Mouse (Mus musculus): ENCODE results near the gene Tpst2. TPM values are rescaled to one million over a fixed set of nuclear protein-coding genes. Genes with fewer than 3 reads are reported as not detected.

Gene Tpst2
- polyA plus RNA-seq, 1 experiment from 2014 or later = 36.2 TPM

- H3K27ac ChIP-seq (ENCODE audit: low read depth) = no peak overlapping the region
- WGBS (ENCODE audit: insufficient replicate concordance) = 88% methylated on average over 6 of the region's 6 CpGs
- ATAC-seq (no peak), DNase-seq (no peak)
- peaks cover 23% of the 10 kb centered on the region for H3K4me1 ChIP-seq (ENCODE audit: insufficient read depth)
- H3K36me3 ChIP-seq (replicated peaks; ENCODE audit: insufficient read depth, low read length) = peaks cover 8% of the 10 kb centered on the region; the same call in 1 of the 2 replicates
- no peak for TF ChIP-seq CTCF (IDR thresholded peaks at IDR 0.05; ENCODE audit: low read depth)
- no peak for TF ChIP-seq EP300 (IDR thresholded peaks at IDR 0.05; ENCODE audit: low read depth)
- H3K4me3 ChIP-seq (ENCODE audit: low read depth, low read length) = no peak overlapping the region
- H3K9ac ChIP-seq (replicated peaks) = no peak overlapping the region
- H3K9me3 ChIP-seq (ENCODE audit: low read length) = no peaks in the 10 kb centered on the region
- no peaks in the 10 kb centered on the region for H3K27me3 ChIP-seq (ENCODE audit: insufficient read depth, low read length)
- H3K4me2 ChIP-seq (ENCODE audit: low read depth, low read length) = no peak overlapping the region
Observed at GRCm38 (mm10) chr5:112323246-112323645, 46.8 kb downstream of the Tpst2 start.

DNA sequence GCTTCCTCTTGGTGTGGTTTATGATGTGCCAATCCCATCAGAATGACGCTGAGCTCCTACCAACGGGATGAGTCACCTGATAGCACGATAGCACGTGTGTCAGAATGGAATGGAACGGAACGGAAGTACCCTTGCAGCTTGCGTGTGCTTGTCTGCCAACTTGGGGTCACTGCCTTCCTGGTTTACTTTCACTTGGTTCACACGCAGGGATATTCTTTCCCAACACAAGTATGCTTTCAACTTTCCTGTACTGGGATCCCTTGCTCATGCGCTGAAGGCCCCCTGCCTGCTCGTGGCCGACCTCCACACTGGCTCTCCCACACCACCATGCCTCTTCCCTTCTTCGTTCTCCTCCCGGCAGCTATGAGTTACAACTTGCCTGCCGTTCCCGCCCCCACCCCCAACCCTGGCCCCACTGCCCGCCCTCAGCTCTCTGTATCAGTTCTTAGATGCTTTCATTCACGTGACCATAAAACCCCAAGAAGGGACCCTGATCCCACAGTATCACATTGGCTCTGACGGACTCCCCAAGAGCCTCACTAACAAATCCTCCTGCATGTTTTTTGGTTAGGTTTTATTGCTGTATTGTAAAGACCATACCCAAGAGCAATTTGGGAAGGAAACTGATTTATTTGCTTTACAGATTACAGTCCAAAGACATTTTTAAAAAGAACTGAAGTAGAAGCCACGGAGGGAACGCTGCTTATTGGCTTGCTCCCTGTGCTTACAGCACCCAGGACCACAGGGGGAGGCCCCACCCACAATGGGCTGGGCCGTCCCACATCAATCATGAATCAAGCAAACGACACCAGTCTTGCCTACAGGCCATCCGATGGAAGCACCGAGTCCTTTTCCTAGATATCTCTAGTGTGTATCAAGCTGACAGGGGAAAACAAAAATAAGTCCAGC, 48.4 kb downstream of the Tpst2 start:
- 10% methylated on average over 24 of the region's 24 CpGs for WGBS (ENCODE audit: insufficient replicate concordance)
- Histone ChIP-seq H3K4me1 (ENCODE audit: insufficient read depth) (peaks cover 23% of the 10 kb centered on the region), H3K27me3 (ENCODE audit: insufficient read depth, low read length) (no peaks in the 10 kb centered on the region), H3K36me3 (replicated peaks; ENCODE audit: insufficient read depth, low read length) (peaks cover 23% of the 10 kb centered on the region), H3K4me2 (ENCODE audit: low read depth, low read length) (peak overlapping the region; percentile 80), H3K9ac (replicated peaks) (peak overlapping the region; percentile 16), H3K27ac (ENCODE audit: low read depth) (peak overlapping the region; percentile 63), H3K4me3 (ENCODE audit: low read depth, low read length) (peak overlapping the region; percentile 73), H3K9me3 (ENCODE audit: low read length) (no peaks in the 10 kb centered on the region)
- ATAC-seq (peak; percentile 75), DNase-seq (peak; percentile 77)
- TF ChIP-seq CTCF (IDR thresholded peaks at IDR 0.05; ENCODE audit: low read depth) (0 out of 2 replicates have a peak, but pooled peaks have one; percentile 6), EP300 (IDR thresholded peaks at IDR 0.05; ENCODE audit: low read depth) (no peak)

GRCm38 (mm10) chr5:112325546-112326445, 49.3 kb downstream of the Tpst2 start, which contains the start of gene Tfip11:
TSS of gene Tfip11 (plus strand) at chr5:112326358.
- Histone ChIP-seq H3K9ac (replicated peaks) (peak within 1 kb of the TSS; percentile 68), H3K4me1 (ENCODE audit: insufficient read depth) (peaks cover 23% of the 10 kb centered on the region), H3K36me3 (replicated peaks; ENCODE audit: insufficient read depth, low read length) (peaks cover 32% of the 10 kb centered on the region), H3K27me3 (ENCODE audit: insufficient read depth, low read length) (no peaks in the 10 kb centered on the region), H3K27ac (ENCODE audit: low read depth) (peak within 1 kb of the TSS; percentile 63), H3K4me3 (ENCODE audit: low read depth, low read length) (peak within 1 kb of the TSS; percentile 73), H3K9me3 (ENCODE audit: low read length) (no peaks in the 10 kb centered on the region), H3K4me2 (ENCODE audit: low read depth, low read length) (peak within 1 kb of the TSS; percentile 80)
- 8% methylated on average over 48 of the region's 48 CpGs for WGBS (ENCODE audit: insufficient replicate concordance)
- no peak for TF ChIP-seq EP300 (IDR thresholded peaks at IDR 0.05; ENCODE audit: low read depth)
- TF ChIP-seq CTCF (IDR thresholded peaks at IDR 0.05; ENCODE audit: low read depth) = no peak; the same call in 1 of the 2 replicates
- DNase-seq (peak; percentile 96), ATAC-seq (peak; percentile 86)

DNA sequence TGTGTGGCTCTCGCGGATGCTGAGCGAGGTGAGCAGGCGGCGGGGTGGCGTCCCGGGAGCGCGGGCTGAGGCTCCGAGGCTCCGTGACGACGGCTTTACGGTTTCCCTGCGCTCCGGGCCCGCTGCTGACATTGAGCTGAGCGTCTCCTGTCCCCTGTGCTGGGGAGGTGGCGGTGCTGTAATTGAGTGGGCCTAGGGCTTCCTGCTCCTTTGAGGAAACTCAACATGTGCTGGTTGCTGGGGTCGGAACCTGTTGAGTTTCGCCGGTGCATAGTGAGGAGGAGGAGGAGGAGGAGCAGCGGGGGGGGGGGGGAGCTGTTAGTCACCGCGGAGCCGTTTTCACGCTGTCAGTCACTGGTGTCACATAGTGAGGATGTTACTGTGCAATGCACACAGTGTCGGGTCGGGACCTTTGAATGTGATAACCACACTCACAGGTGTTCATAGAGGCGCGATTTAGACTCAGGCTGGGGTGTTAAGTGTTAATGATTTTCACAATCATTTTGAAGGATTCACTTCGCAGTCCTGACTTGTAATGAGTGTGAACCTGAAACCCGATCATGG, 50.0 kb downstream of the Tpst2 start:
- no peaks in the 10 kb centered on the region for H3K9me3 ChIP-seq (ENCODE audit: low read length)
- peak overlapping the region; percentile 49 for H3K27ac ChIP-seq (ENCODE audit: low read depth)
- 1% methylated on average over 30 of the region's 33 CpGs for WGBS (ENCODE audit: insufficient replicate concordance)
- H3K36me3 ChIP-seq (replicated peaks; ENCODE audit: insufficient read depth, low read length) = peaks cover 40% of the 10 kb centered on the region
- ATAC-seq (peak; percentile 28), DNase-seq (no peak)
- peaks cover 23% of the 10 kb centered on the region for H3K4me1 ChIP-seq (ENCODE audit: insufficient read depth)
- H3K9ac ChIP-seq (replicated peaks) = peak overlapping the region; percentile 68
- H3K27me3 ChIP-seq (ENCODE audit: insufficient read depth, low read length) = no peaks in the 10 kb centered on the region
- H3K4me3 ChIP-seq (ENCODE audit: low read depth, low read length) = peak overlapping the region; percentile 73
- TF ChIP-seq CTCF (IDR thresholded peaks at IDR 0.05; ENCODE audit: low read depth) (no peak), EP300 (IDR thresholded peaks at IDR 0.05; ENCODE audit: low read depth) (no peak)
- peak overlapping the region; percentile 80 for H3K4me2 ChIP-seq (ENCODE audit: low read depth, low read length)

GRCm38 (mm10) chr5:112327854-112328253, 51.4 kb downstream of the Tpst2 start:
- Histone ChIP-seq H3K36me3 (replicated peaks; ENCODE audit: insufficient read depth, low read length) (peaks cover 53% of the 10 kb centered on the region), H3K4me3 (ENCODE audit: low read depth, low read length) (no peak overlapping the region), H3K4me1 (ENCODE audit: insufficient read depth) (peaks cover 23% of the 10 kb centered on the region), H3K27me3 (ENCODE audit: insufficient read depth, low read length) (no peaks in the 10 kb centered on the region), H3K9ac (replicated peaks) (no peak overlapping the region), H3K4me2 (ENCODE audit: low read depth, low read length) (0 out of 2 replicates have a peak overlapping the region, but pooled peaks have one; percentile 80), H3K27ac (ENCODE audit: low read depth) (no peak overlapping the region), H3K9me3 (ENCODE audit: low read length) (no peaks in the 10 kb centered on the region)
- TF ChIP-seq CTCF (IDR thresholded peaks at IDR 0.05; ENCODE audit: low read depth) (no peak), EP300 (IDR thresholded peaks at IDR 0.05; ENCODE audit: low read depth) (no peak)
- WGBS (ENCODE audit: insufficient replicate concordance) = 92% methylated on average over 15 of the region's 15 CpGs
- ATAC-seq (no peak), DNase-seq (no peak)

All from liver, postnatal 0 days (tissue).